ENCODE assay signal across 10 mouse cellular contexts in genomic region chr11:46213844-46214243, GRCm38 (mm10). TPM values are rescaled to one million over a fixed set of nuclear protein-coding genes. Genes with fewer than 3 reads are reported as not detected.
DNase-seq lines count a peak whose midpoint lies in the region; TF ChIP-seq lines count a peak whose summit lies in the region.
"Had no signal": no experiment of that assay in that cellular context is flagged by ENCODE, and none has a peak within 500 bp of the region (broad histone marks: within the 10 kb centered on the region; RNA-seq: fewer than 3 reads in every experiment).

No protein-coding gene starts in this region.

- no peak for TF ChIP-seq CTCF in kidney, adult 2 months (conservative IDR thresholded peaks at IDR 0.05; ENCODE audit: insufficient read depth, insufficient read length, low read depth, low read length)

- intact Hi-C loops in heart, postnatal 10 days (cut with DNase I) = loop anchor here (1.0 to 2.0 kb wide), 3 partner anchors 85 to 197 kb away; no protein-coding TSS in a partner anchor
- intact Hi-C loops in left cerebral cortex, postnatal 36 days (cut with DNase I) = loop anchor here (2.0 kb wide), 1 partner anchor 161 kb away; the partner anchor contains the start of gene Gm12166

- H3K27ac ChIP-seq in kidney, adult 2 months (ENCODE audit: insufficient read depth, low read depth, low read length) = 0 out of 2 replicates have a peak overlapping the region, but pooled peaks have one; percentile 26

- WGBS in kidney, adult 2 months = 75% methylated on average over 5 of the region's 5 CpGs

- no peaks in the 10 kb centered on the region for H3K36me3 ChIP-seq in kidney, adult 2 months (ENCODE audit: control insufficient read depth, insufficient read depth, low read length)
- H3K36me3 ChIP-seq: G1E had no signal

- no peak overlapping the region for H3K4me3 ChIP-seq in kidney, adult 2 months (ENCODE audit: insufficient read depth, low read depth, low read length)

- no peak for TF ChIP-seq POLR2A in kidney, adult 2 months (IDR thresholded peaks at IDR 0.05; ENCODE audit: low read depth, low read length)

- H3K27me3 ChIP-seq in kidney, adult 2 months (replicated peaks; ENCODE audit: control insufficient read depth, insufficient read depth, low read length) = no peaks in the 10 kb centered on the region

- peak; percentile 39 for DNase-seq in kidney, adult 2 months
- no peak for DNase-seq in kidney, adult 9 months
- DNase-seq in embryo, embryonic 11 days = peak; percentile 79
- peak; percentile 46 to 55 for DNase-seq in heart, postnatal 10 days
- DNase-seq in lung, postnatal 10 days = peak; percentile 87
- no peak for DNase-seq in right cerebral cortex, postnatal 4 days
- no peak for DNase-seq in spleen, adult 12 weeks (ENCODE audit: low spot score)
- DNase-seq in left cerebral cortex, postnatal 36 days (ENCODE audit: low spot score in 2 of 2) = no peak

- peaks cover 6% of the 10 kb centered on the region; the same call in 1 of the 2 replicates for H3K4me1 ChIP-seq in kidney, adult 2 months (ENCODE audit: control insufficient read depth, insufficient read depth, low read length)

RNA-seq across cellular contexts. Expression of gene Fndc9, which starts 21.5 kb away (rescaled TPM):
- polyA plus RNA-seq in kidney, adult 2 months (2012; rRNA removed) = not detected in 2 replicates
- not detected for total RNA-seq in heart, postnatal 10 days (2021)
- 1 to 10 TPM; 3.3 to 4.5 TPM for total RNA-seq in left cerebral cortex, postnatal 36 days (2021)
- total RNA-seq: heart, adult 18-20 months had no signal
- polyA plus RNA-seq: G1E had no signal

RNA-seq across cellular contexts. Expression of gene Nipal4, which starts 47.5 kb away (rescaled TPM):
- 0.19 and 0.30 TPM in 2 replicates for polyA plus RNA-seq in kidney, adult 2 months (2012; rRNA removed)
- under 1 TPM; 0.55 to 0.89 TPM for total RNA-seq in heart, postnatal 10 days (2021)
- 1 to 10 TPM; 1.9 to 2.5 TPM for total RNA-seq in left cerebral cortex, postnatal 36 days (2021)
- total RNA-seq: G1E; heart, adult 18-20 months had no signal
- polyA plus RNA-seq: G1E had no signal

Comparison
In these comparisons a context has a peak if more than half of its experiments do, and no peak if none do; other contexts are left out.
1. DNase-seq: peak in kidney, adult 2 months (single experiment), embryo, embryonic 11 days (single experiment), heart, postnatal 10 days (2 of 2) and lung, postnatal 10 days (single experiment); none in kidney, adult 9 months (single experiment), right cerebral cortex, postnatal 4 days (single experiment), spleen, adult 12 weeks (single experiment) and left cerebral cortex, postnatal 36 days (0 of 2).
2. RNA of gene Fndc9, which starts 21.5 kb away (total RNA-seq): 3.3 to 4.5 TPM in left cerebral cortex, postnatal 36 days; not detected in heart, postnatal 10 days; every median in the first group is over 4 times any median in the second.